Mouse (Mus musculus) heart, embryonic 16.5 days (tissue): ENCODE data around the gene Kank4. TPM values are rescaled to one million over a fixed set of nuclear protein-coding genes. Genes with fewer than 3 reads are reported as not detected.

Experiments used
- ATAC-seq: fragments of 200-750 bp; cut with Nextera tagmentation; replicated peaks from 2 replicates; pipeline ENCODE4 v1.8.0; 2017; ENCODE audit warnings: moderate number of reproducible peaks; ENCODE audit not compliant: insufficient read depth, low FRiP score; ENCODE audit errors: extremely low read depth
- H3K27ac ChIP-seq: fragments of 300-500 bp; sonication (generic); 2 replicates; pipeline ENCODE4 v1.5.1; 2014; ENCODE audit warnings: mild to moderate bottlenecking, low read length, control low read depth, moderate library complexity
- H3K27me3 ChIP-seq: fragments of 300-500 bp; sonication (generic); 2 replicates; pipeline ENCODE4 v1.6.1; 2014; ENCODE audit warnings: low read length, mixed read lengths; ENCODE audit not compliant: control insufficient read depth, insufficient read depth
- H3K36me3 ChIP-seq: fragments of 300-500 bp; sonication (generic); 2 replicates; pipeline ENCODE4 v1.6.1; 2014; ENCODE audit not compliant: control insufficient read depth, insufficient read depth
- H3K4me1 ChIP-seq: fragments of 300-500 bp; sonication (generic); 2 replicates; pipeline ENCODE4 v1.6.1; 2014; ENCODE audit warnings: low read length, mixed read lengths; ENCODE audit not compliant: control insufficient read depth, insufficient read depth
- H3K4me2 ChIP-seq: fragments of 300-500 bp; sonication (generic); 2 replicates; pipeline ENCODE4 v1.6.1; 2014; ENCODE audit warnings: low read depth, mild to moderate bottlenecking, control low read depth, low read length
- H3K4me3 ChIP-seq: fragments of 300-500 bp; sonication (generic); 2 replicates; pipeline ENCODE4 v1.5.1; 2014; ENCODE audit warnings: mild to moderate bottlenecking, control low read depth, low read length
- H3K9ac ChIP-seq: fragments of 300-500 bp; sonication (generic); 2 replicates; pipeline ENCODE4 v1.6.1; 2014; ENCODE audit warnings: low read length, control low read depth
- H3K9me3 ChIP-seq: fragments of 300-500 bp; sonication (generic); replicated peaks from 2 replicates; pipeline ENCODE4 v1.6.1; 2016; ENCODE audit warnings: low read length; ENCODE audit not compliant: control insufficient read depth
- WGBS: fragments of 180-500 bp; shearing (Covaris S2); extraction: QIAGEN DNeasy Blood & Tissue Kit; methylation state at CpG from one replicate; pipeline ENCODE4 v1.1.7; 2014; 5-methylcytosine and 5-hydroxymethylcytosine counted together
- polyA plus RNA-seq: library from polyadenylated mRNA; unstranded; fragments of >200 nt; fragmentation: Nextera tagmentation; extraction: Ambion mirVana; gene quantifications from 2 replicates; pipeline ENCODE4 v1.2.1, GENCODE M21; 2015

Kank4 gene
- polyA plus RNA-seq, 1 experiment from 2014 or later, result 0.50 TPM

- H3K9ac ChIP-seq, result no peak overlapping the region
- H3K36me3 ChIP-seq, result no peaks in the 10 kb centered on the region
- ATAC-seq, result no peak
- no peaks in the 10 kb centered on the region for H3K4me1 ChIP-seq
- no peaks in the 10 kb centered on the region for H3K27me3 ChIP-seq
- 85% methylated on average over 17 of the region's 17 CpGs for WGBS
- no peak overlapping the region for H3K27ac ChIP-seq
- H3K9me3 ChIP-seq, result no peaks in the 10 kb centered on the region
- no peak overlapping the region for H3K4me3 ChIP-seq
- H3K4me2 ChIP-seq, result no peak overlapping the region
Observed at GRCm38 (mm10) chr4:98717735-98718546, 99.4 kb downstream of the Kank4 start.

GRCm38 (mm10) chr4:98710891-98711290 is 106.4 kb downstream of the Kank4 start:
- no peak for ATAC-seq
- Histone ChIP-seq H3K4me1 (no peaks in the 10 kb centered on the region), H3K9ac (no peak overlapping the region), H3K9me3 (no peaks in the 10 kb centered on the region), H3K27me3 (no peaks in the 10 kb centered on the region), H3K4me3 (no peak overlapping the region), H3K4me2 (no peak overlapping the region), H3K27ac (no peak overlapping the region), H3K36me3 (no peaks in the 10 kb centered on the region)
- 86% methylated on average over 8 of the region's 8 CpGs for WGBS

Other genes with a start within 250 kb of the Kank4 start
- 0.05 TPM in 1 of 2 replicates, not detected in the other for gene L1td1, start 90.8 kb downstream of the Kank4 start, polyA plus RNA-seq
- not detected in 2 replicates for gene I0C0044D17Rik, start 6.3 kb upstream of the Kank4 start, polyA plus RNA-seq
- gene Usp1, start 106.3 kb upstream of the Kank4 start, polyA plus RNA-seq, result 39.5 and 44.0 TPM in 2 replicates
- 0.68 and 1.3 TPM in 2 replicates for gene Angptl3, start 213.4 kb upstream of the Kank4 start, polyA plus RNA-seq